Mouse (Mus musculus): ENCODE measurements at regions not wholly inside any gene's neighbourhood (a gene's known extent, or its start where the extent isn't known, plus 50 kb on each side); places are given as distances from the start of the nearest gene placed in this dataset.

GRCm38 (mm10) chr5:43392908-43393545, 122.3 kb upstream of the C1qtnf7 start:
- Histone ChIP-seq H3K9me3 (replicated peaks; ENCODE audit: insufficient read depth, low read length) (no peaks in the 10 kb centered on the region), H3K27me3 (ENCODE audit: control insufficient read depth in 1 of 2, insufficient read depth in 2 of 2, low read length in 2 of 2) (peaks cover 0 to 2% of the 10 kb centered on the region in 2 experiments; a peak in 2 of 4 replicates), H3K9ac (ENCODE audit: control insufficient read depth, low read depth, low read length, poor library complexity, severe bottlenecking) (no peak overlapping the region), H3K79me2 (ENCODE audit: control insufficient read depth, insufficient read depth, low read length, poor library complexity) (no peaks in the 10 kb centered on the region), H3K36me3 (ENCODE audit: control insufficient read depth in 1 of 2, insufficient read depth in 2 of 2, low read length in 2 of 2) (peaks cover 0 to 2% of the 10 kb centered on the region in 2 experiments; a peak in 2 of 4 replicates), H3K27ac (ENCODE audit: control insufficient read depth, low read depth, low read length) (no peak overlapping the region), H3K4me3 (ENCODE audit: control insufficient read depth in 1 of 2, insufficient read depth in 1 of 2, low read depth in 2 of 2, low read length in 2 of 2) (no peak overlapping the region), H3K4me1 (ENCODE audit: control insufficient read depth in 1 of 2, insufficient read depth in 2 of 2, low read length in 2 of 2) (peaks cover 0 to 3% of the 10 kb centered on the region in 2 experiments; a peak in 1 of 4 replicates)
- DNase-seq (ENCODE audit: low read depth, low spot score) = no peak
- TF ChIP-seq TCF12 (IDR thresholded peaks at IDR 0.05; ENCODE audit: low read depth, low read length) = no peak
- no peak for TF ChIP-seq TAL1 (IDR thresholded peaks at IDR 0.05; ENCODE audit: low read length)
- TF ChIP-seq ZMIZ1 (IDR thresholded peaks at IDR 0.05; ENCODE audit: low read depth, low read length) = no peak
- no peak for TF ChIP-seq ELF1 (IDR thresholded peaks at IDR 0.05; ENCODE audit: low read depth, low read length)
- TF ChIP-seq ZNF384 (IDR thresholded peaks at IDR 0.05; ENCODE audit: low read depth, low read length) = no peak
- TF ChIP-seq USF1 (IDR thresholded peaks at IDR 0.05; ENCODE audit: low read depth, low read length) = no peak
- TF ChIP-seq POLR2AphosphoS2 (IDR thresholded peaks at IDR 0.05; ENCODE audit: low read length) = no peak
- no peak for TF ChIP-seq RAD21 (IDR thresholded peaks at IDR 0.05; ENCODE audit: low read depth, low read length)
- TF ChIP-seq MXI1 (IDR thresholded peaks at IDR 0.05; ENCODE audit: low read depth, low read length) = no peak
- no peak for TF ChIP-seq MYB (IDR thresholded peaks at IDR 0.05; ENCODE audit: low read depth, low read length)
- TF ChIP-seq EP300 (IDR thresholded peaks at IDR 0.05; ENCODE audit: low read depth in 1 of 2, low read length in 2 of 2) = no peak
- TF ChIP-seq GABPA (IDR thresholded peaks at IDR 0.05; ENCODE audit: low read depth, low read length) = no peak
- TF ChIP-seq POLR2AphosphoS5 (IDR thresholded peaks at IDR 0.05; ENCODE audit: borderline replicate concordance, low read depth, low read length) = no peak
- TF ChIP-seq GATA1 (IDR thresholded peaks at IDR 0.05; ENCODE audit: low read depth, low read length) = no peak
- no peak for TF ChIP-seq ETS1 (IDR thresholded peaks at IDR 0.05; ENCODE audit: low read depth, low read length)
- TF ChIP-seq MAZ (IDR thresholded peaks at IDR 0.05; ENCODE audit: low read depth, low read length) = no peak
- no peak for TF ChIP-seq MYC (IDR thresholded peaks at IDR 0.05; ENCODE audit: low read depth, low read length)

GRCm38 (mm10) chr5:43417259-43417658, 98.1 kb upstream of the C1qtnf7 start:
- no peaks in the 10 kb centered on the region for H3K9me3 ChIP-seq (replicated peaks; ENCODE audit: insufficient read depth, low read length)
- TF ChIP-seq SIN3A (IDR thresholded peaks at IDR 0.05; ENCODE audit: low read length) (no peak), RCOR1 (IDR thresholded peaks at IDR 0.05; ENCODE audit: low read depth, low read length) (no peak), TCF12 (IDR thresholded peaks at IDR 0.05; ENCODE audit: low read depth, low read length) (no peak), JUND (IDR thresholded peaks at IDR 0.05; ENCODE audit: low read depth, low read length) (no peak), POLR2AphosphoS2 (IDR thresholded peaks at IDR 0.05; ENCODE audit: low read length) (no peak), ZNF384 (IDR thresholded peaks at IDR 0.05; ENCODE audit: low read depth, low read length) (no peak), NELFE (IDR thresholded peaks at IDR 0.05; ENCODE audit: low read depth, low read length) (no peak), ZC3H11A (IDR thresholded peaks at IDR 0.05; ENCODE audit: low read depth, low read length) (no peak), ZKSCAN1 (IDR thresholded peaks at IDR 0.05; ENCODE audit: low read depth, low read length) (no peak), MYC (IDR thresholded peaks at IDR 0.05; ENCODE audit: low read depth, low read length) (no peak), POLR2AphosphoS5 (IDR thresholded peaks at IDR 0.05; ENCODE audit: borderline replicate concordance, low read depth, low read length) (no peak), SMC3 (IDR thresholded peaks at IDR 0.05; ENCODE audit: low read depth, low read length) (no peak), USF1 (IDR thresholded peaks at IDR 0.05; ENCODE audit: low read depth, low read length) (no peak), EP300 (IDR thresholded peaks at IDR 0.05; ENCODE audit: low read depth in 1 of 2, low read length in 2 of 2) (no peak), GABPA (IDR thresholded peaks at IDR 0.05; ENCODE audit: low read depth, low read length) (no peak), E2F4 (IDR thresholded peaks at IDR 0.05; ENCODE audit: borderline replicate concordance, low read depth, low read length) (no peak)
- H3K9ac ChIP-seq (ENCODE audit: control insufficient read depth, low read depth, low read length, poor library complexity, severe bottlenecking) = no peak overlapping the region
- H3K27ac ChIP-seq (ENCODE audit: control insufficient read depth, low read depth, low read length) = no peak overlapping the region
- no peaks in the 10 kb centered on the region for H3K27me3 ChIP-seq (ENCODE audit: control insufficient read depth in 1 of 2, insufficient read depth in 2 of 2, low read length in 2 of 2)
- no peaks in the 10 kb centered on the region for H3K4me1 ChIP-seq (ENCODE audit: control insufficient read depth in 1 of 2, insufficient read depth in 2 of 2, low read length in 2 of 2)
- no peaks in the 10 kb centered on the region for H3K36me3 ChIP-seq (ENCODE audit: control insufficient read depth in 1 of 2, insufficient read depth in 2 of 2, low read length in 2 of 2)
- no peaks in the 10 kb centered on the region for H3K79me2 ChIP-seq (ENCODE audit: control insufficient read depth, insufficient read depth, low read length, poor library complexity)
- H3K4me3 ChIP-seq (ENCODE audit: control insufficient read depth in 1 of 2, insufficient read depth in 1 of 2, low read depth in 2 of 2, low read length in 2 of 2) = no peak overlapping the region
- DNase-seq (ENCODE audit: low read depth, low spot score) = no peak

Data from MEL (cell line).